Comparison of ENCODE assay signal across 8 mouse cellular contexts in the genomic region with DNA sequence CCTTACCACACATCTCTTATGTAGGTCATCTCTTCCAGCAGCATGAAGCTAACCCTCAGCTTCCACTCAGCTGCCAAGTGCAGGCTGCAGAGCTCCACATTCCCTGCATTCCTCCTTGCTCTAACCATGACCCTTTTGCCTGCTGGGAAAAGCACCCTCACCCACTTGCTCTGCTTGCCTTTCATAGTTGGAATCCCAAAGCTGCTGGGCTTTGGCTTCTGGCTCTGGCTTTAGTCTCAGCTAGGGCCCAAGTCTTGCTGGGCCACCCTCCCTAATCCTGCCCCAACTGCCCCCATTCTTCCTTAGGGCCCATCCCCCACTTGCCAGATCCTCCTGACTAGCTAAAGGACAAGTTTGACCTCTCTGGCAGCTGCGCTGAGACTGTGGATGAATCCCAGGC. TPM values are rescaled to one million over a fixed set of nuclear protein-coding genes. Genes with fewer than 3 reads are reported as not detected.
A peak's percentile ranks its signal among the peaks of the same experiment; 100 is the strongest.
DNase-seq lines count a peak whose midpoint lies in the region; ATAC-seq and TF ChIP-seq lines count a peak whose summit lies in the region.
"Had no signal": no experiment of that assay in that cellular context is flagged by ENCODE, and none has a peak within 500 bp of the region (broad histone marks: within the 10 kb centered on the region; RNA-seq: fewer than 3 reads in every experiment).

No protein-coding gene starts in this region.

- no peak overlapping the region for H3K9ac ChIP-seq in lung, embryonic 16.5 days (ENCODE audit: low read length)

- no peak overlapping the region for H3K4me2 ChIP-seq in lung, embryonic 16.5 days (ENCODE audit: low read depth, low read length)

- peaks cover 35% of the 10 kb centered on the region for H3K4me1 ChIP-seq in lung, embryonic 16.5 days (replicated peaks; ENCODE audit: control insufficient read depth, insufficient read depth, low read length)

- ATAC-seq in lung, embryonic 16.5 days (ENCODE audit: low read depth) = peak; percentile 81
- ATAC-seq in erythroid progenitor cell, adult 5-6 weeks (replicated peaks; ENCODE audit: low FRiP score, poor library complexity, severe bottlenecking) = no peak

- H3K27ac ChIP-seq in lung, embryonic 16.5 days (ENCODE audit: low read length) = peak overlapping the region; percentile 83
- H3K27ac ChIP-seq in left cerebral cortex, adult 2 months = no peak overlapping the region

- 31% methylated on average over 1 of the region's 1 CpGs for WGBS in lung, embryonic 16.5 days

- no peaks in the 10 kb centered on the region for H3K27me3 ChIP-seq in lung, embryonic 16.5 days (ENCODE audit: control insufficient read depth, insufficient read depth, low read depth, low read length)

- intact Hi-C loops in heart, postnatal 10 days (cut with DNase I) = no loop called here
- intact Hi-C loops in left cerebral cortex, adult 2 months (cut with DNase I) = no loop called here

- peak; percentile 42 for DNase-seq in ZHBTc4 (ENCODE audit: low read depth, low spot score)
- DNase-seq in adrenal gland, postnatal 36 days = peak; percentile 20 to 51
- peak; percentile 72 to 79 for DNase-seq in heart, postnatal 10 days
- no peak for DNase-seq in left cerebral cortex, adult 2 months (ENCODE audit: extremely low spot score in 1 of 2, low spot score in 2 of 2)
- no peak for DNase-seq in frontal cortex, postnatal 10 days (ENCODE audit: low spot score in 2 of 2)

- TF ChIP-seq CTCF in left cerebral cortex, adult 2 months (IDR thresholded peaks at IDR 0.05) = no peak

- no peaks in the 10 kb centered on the region for H3K36me3 ChIP-seq in lung, embryonic 16.5 days (ENCODE audit: control insufficient read depth, insufficient read depth, low read length)

- no peaks in the 10 kb centered on the region for H3K9me3 ChIP-seq in lung, embryonic 16.5 days (ENCODE audit: control insufficient read depth, low read length)

- H3K4me3 ChIP-seq in lung, embryonic 16.5 days (ENCODE audit: low read length) = no peak overlapping the region
- no peak overlapping the region for H3K4me3 ChIP-seq in left cerebral cortex, adult 2 months

RNA-seq across cellular contexts. Expression of gene Itgb6, which starts 24.3 kb away (rescaled TPM):
- not detected for total RNA-seq in adrenal gland, postnatal 36 days (2021)
- 10 to 100 TPM in 1 of 2 experiments, 1 to 10 TPM in 1; 8.6 to 18.1 TPM for total RNA-seq in heart, postnatal 10 days (2021)
- polyA plus RNA-seq in lung, embryonic 16.5 days (2015; fragmentation: Nextera tagmentation; extraction: Ambion mirVana) = 10.0 and 12.4 TPM in 2 replicates
- total RNA-seq in erythroid progenitor cell, adult 5-6 weeks (2015; ENCODE audit: low replicate concordance) = not detected in 2 replicates
- not detected in 2 replicates for total RNA-seq in erythroid progenitor cell, adult 5-6 weeks (2017; ENCODE audit: low replicate concordance)
- not detected for total RNA-seq in left cerebral cortex, adult 2 months (2021)
- total RNA-seq: neutrophil, adult 5-6 weeks had no signal

Comparison
In these comparisons a context has a peak if more than half of its experiments do, and no peak if none do; other contexts are left out.
1. DNase-seq: peak in ZHBTc4 (single experiment), adrenal gland, postnatal 36 days (2 of 2) and heart, postnatal 10 days (2 of 2); none in left cerebral cortex, adult 2 months (0 of 2) and frontal cortex, postnatal 10 days (0 of 2).
2. RNA of gene Itgb6, which starts 24.3 kb away (total RNA-seq): 8.6 to 18.1 TPM in heart, postnatal 10 days; not detected in left cerebral cortex, adult 2 months, not detected in adrenal gland, postnatal 36 days and not detected in erythroid progenitor cell, adult 5-6 weeks; every median in the first group is over 4 times any median in the second.